9 mouse cellular contexts compared by ENCODE assay signal in the genomic region with DNA sequence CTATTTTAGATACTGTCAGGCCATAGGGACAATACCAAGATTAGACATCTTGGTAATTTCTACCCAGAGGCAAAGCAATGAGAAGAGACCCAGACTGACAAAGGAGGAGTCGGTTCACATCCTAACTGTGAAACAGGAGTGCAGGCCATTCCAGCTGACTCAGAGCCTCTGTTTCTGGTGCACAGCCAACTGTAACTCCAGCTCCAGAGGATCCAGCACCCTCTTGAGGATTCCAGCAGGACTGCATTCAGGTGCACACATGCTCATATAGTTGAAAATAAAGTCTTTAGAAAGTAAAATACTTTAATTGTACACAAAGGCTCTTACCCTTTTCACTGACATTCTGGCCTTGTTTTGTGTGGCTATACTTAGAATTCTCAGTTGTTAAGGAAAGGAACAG. TPM values are rescaled to one million over a fixed set of nuclear protein-coding genes. Genes with fewer than 3 reads are reported as not detected.
DNase-seq lines count a peak whose midpoint lies in the region; ATAC-seq lines count a peak whose summit lies in the region.
"Had no signal": no experiment of that assay in that cellular context is flagged by ENCODE, and none has a peak within 500 bp of the region (broad histone marks: within the 10 kb centered on the region; RNA-seq: fewer than 3 reads in every experiment).

No protein-coding gene starts in this region.

- ATAC-seq in monocyte, adult 5-6 weeks (replicated peaks; ENCODE audit: insufficient number of reproducible peaks, low FRiP score, low TSS enrichment, poor library complexity, severe bottlenecking), result no peak
- ATAC-seq in cerebellum, adult (ENCODE audit: insufficient number of reproducible peaks, low FRiP score, low TSS enrichment), result no peak
- ATAC-seq: hindbrain, embryonic 16.5 days had no signal

- intact Hi-C loops in heart, postnatal 14 days (cut with DNase I), result no loop called here
- intact Hi-C loops in heart, postnatal 25 days (cut with DNase I), result no loop called here

- DNase-seq in heart, postnatal 14 days, result peak; percentile 14 to 60
- no peak for DNase-seq in heart, postnatal 25 days (ENCODE audit: low spot score)
- DNase-seq in 3T3-L1 (ENCODE audit: low read depth, low spot score), result peak; percentile 57
- peak; percentile 30 for DNase-seq in adrenal gland, adult 8-10 months
- DNase-seq in kidney, postnatal 36 days, result peak; percentile 43 to 68
- no peak for DNase-seq in right cerebral cortex, adult 18-20 months

RNA-seq across cellular contexts. Expression of a gene that starts 40.4 kb away (rescaled TPM):
- total RNA-seq in heart, postnatal 14 days (2021), result 100 to 1,000 TPM; 246 to 292 TPM
- total RNA-seq in heart, postnatal 25 days (2021), result 100 to 1,000 TPM; 213 to 228 TPM
- 10 to 100 TPM in 2 of 4 experiments, 1 to 10 TPM in 2; 5.5 to 33.1 (median 13.5) TPM for total RNA-seq in adrenal gland, adult 8-10 months (2022)
- not detected in 3 replicates for total RNA-seq in monocyte, adult 5-6 weeks (2017)

RNA-seq across cellular contexts. Expression of a gene that starts 57.9 kb away (rescaled TPM):
- total RNA-seq in heart, postnatal 14 days (2021), result not detected
- total RNA-seq in heart, postnatal 25 days (2021), result not detected
- total RNA-seq in adrenal gland, adult 8-10 months (2022), result not detected
- total RNA-seq in monocyte, adult 5-6 weeks (2017), result 0.48 TPM in 1 of 3 replicates, not detected in the others

Comparison
In these comparisons a context has a peak if more than half of its experiments do, and no peak if none do; other contexts are left out.
1. DNase-seq: peak in heart, postnatal 14 days (2 of 2), 3T3-L1 (single experiment), adrenal gland, adult 8-10 months (single experiment) and kidney, postnatal 36 days (2 of 2); none in heart, postnatal 25 days (single experiment) and right cerebral cortex, adult 18-20 months (single experiment).